Mouse (Mus musculus) c-Kit-positive CD71-positive TER-119-positive erythroid progenitor cells, embryonic 14.5 days (primary cell): ENCODE data around the gene Steap4.
"Not testable (repeated sequence)": the region's sequence is repeated elsewhere in the genome, so short reads cannot be mapped to it uniquely, and the experiment has no call there.

Source experiments
- DNase-seq: peaks from one replicate; pipeline ENCODE4 v3.0.0-alpha.2; 2013; ENCODE audit warnings: low spot score

Gene Steap4

DNA sequence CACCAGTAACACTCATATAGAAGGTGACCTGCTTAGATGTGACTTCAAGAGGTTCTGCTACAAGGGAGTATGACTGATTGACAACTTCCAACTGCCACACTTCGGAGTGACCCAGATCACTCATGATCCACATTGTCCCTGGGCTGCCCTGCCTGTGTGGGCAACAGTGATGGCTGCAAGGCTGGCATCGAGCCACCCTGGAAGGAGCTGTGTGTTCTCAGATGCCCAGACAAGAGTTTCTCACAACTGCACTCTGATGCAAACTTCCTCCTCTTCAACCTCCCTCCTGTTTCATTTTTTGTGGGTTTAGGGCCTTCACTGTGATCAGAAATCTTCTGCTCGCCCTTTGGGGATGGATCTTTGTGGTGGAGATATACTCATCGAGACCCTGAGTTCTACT lies 28.2 kb downstream of the Steap4 start:
- DNase-seq = no peak

GRCm38 (mm10) chr5:7991631-7992030 lies 31.4 kb downstream of the Steap4 start:
- DNase-seq = not testable (repeated sequence)

- DNase-seq = no peak
Observed at GRCm38 (mm10) chr5:7993766-7994165, 33.5 kb downstream of the Steap4 start.

GRCm38 (mm10) chr5:7995288-7995897 lies 35.1 kb downstream of the Steap4 start:
- no peak for DNase-seq

- no peak for DNase-seq
Observed at GRCm38 (mm10) chr5:7996401-7997044, 36.3 kb downstream of the Steap4 start.

- DNase-seq = no peak
Observed at GRCm38 (mm10) chr5:7997086-7997485, 36.8 kb downstream of the Steap4 start.

- DNase-seq = no peak
Observed at GRCm38 (mm10) chr5:8000466-8000865, 40.2 kb downstream of the Steap4 start.

GRCm38 (mm10) chr5:8002827-8003226 lies 42.6 kb downstream of the Steap4 start:
- no peak for DNase-seq

- no peak for DNase-seq
Observed at GRCm38 (mm10) chr5:8013276-8013675, 53.0 kb downstream of the Steap4 start.
